8 mouse cellular contexts compared by ENCODE assay signal in genomic region chr9:56118582-56118981, GRCm38 (mm10). TPM values are rescaled to one million over a fixed set of nuclear protein-coding genes. Genes with fewer than 3 reads are reported as not detected.
DNase-seq lines count a peak whose midpoint lies in the region; ATAC-seq and TF ChIP-seq lines count a peak whose summit lies in the region.

No protein-coding gene starts in this region.

- no peaks in the 10 kb centered on the region for H3K27me3 ChIP-seq in forebrain, postnatal 0 days (ENCODE audit: insufficient read depth, low read length)
- H3K27me3 ChIP-seq in hindbrain, embryonic 12.5 days = no peaks in the 10 kb centered on the region; the same call in 1 of the 2 replicates

- peak overlapping the region; percentile 16 for H3K4me3 ChIP-seq in forebrain, postnatal 0 days (ENCODE audit: low read depth, low read length)
- peak overlapping the region; percentile 31 for H3K4me3 ChIP-seq in hindbrain, embryonic 12.5 days

- peak; percentile 81 for DNase-seq in MN1 (ENCODE audit: low spot score)
- peak; percentile 58 to 78 for DNase-seq in cerebellum, adult 18-20 months
- DNase-seq in forebrain, postnatal 0 days = peak; percentile 93
- peak; percentile 77 to 83 for DNase-seq in layer of hippocampus, postnatal 14 days (ENCODE audit: low spot score in 2 of 2)
- DNase-seq in lung, postnatal 10 days = peak; percentile 77
- DNase-seq in ovary, postnatal 36 days (ENCODE audit: low spot score) = peak; percentile 64
- peak; percentile 57 to 68 for DNase-seq in thymus, postnatal 36 days

- ATAC-seq in forebrain, postnatal 0 days = peak; percentile 91
- ATAC-seq in hindbrain, embryonic 12.5 days (ENCODE audit: low FRiP score) = peak; percentile 61

- H3K27ac ChIP-seq in forebrain, postnatal 0 days (ENCODE audit: low read depth, low read length) = no peak overlapping the region
- H3K27ac ChIP-seq in hindbrain, embryonic 12.5 days = no peak overlapping the region

- H3K4me2 ChIP-seq in forebrain, postnatal 0 days (ENCODE audit: low read depth) = peak overlapping the region; percentile 48
- H3K4me2 ChIP-seq in hindbrain, embryonic 12.5 days (replicated peaks) = peak overlapping the region; percentile 66

- peaks cover 6% of the 10 kb centered on the region for H3K4me1 ChIP-seq in forebrain, postnatal 0 days (ENCODE audit: insufficient read depth)
- H3K4me1 ChIP-seq in hindbrain, embryonic 12.5 days = peaks cover 10% of the 10 kb centered on the region

- no peaks in the 10 kb centered on the region for H3K36me3 ChIP-seq in forebrain, postnatal 0 days (ENCODE audit: insufficient read depth)
- H3K36me3 ChIP-seq in hindbrain, embryonic 12.5 days = no peaks in the 10 kb centered on the region

- H3K9ac ChIP-seq in forebrain, postnatal 0 days = no peak overlapping the region
- peak overlapping the region; percentile 53 for H3K9ac ChIP-seq in hindbrain, embryonic 12.5 days

- WGBS in forebrain, postnatal 0 days = 6% methylated on average over 14 of the region's 14 CpGs
- WGBS in hindbrain, embryonic 12.5 days = 6% methylated on average over 14 of the region's 14 CpGs

- H3K9me3 ChIP-seq in forebrain, postnatal 0 days (ENCODE audit: low read length) = no peaks in the 10 kb centered on the region
- no peaks in the 10 kb centered on the region for H3K9me3 ChIP-seq in hindbrain, embryonic 12.5 days (replicated peaks)

- peak; percentile 98 for TF ChIP-seq CTCF in forebrain, postnatal 0 days (IDR thresholded peaks at IDR 0.05; ENCODE audit: low read depth)

RNA-seq across cellular contexts. Expression of gene Pstpip1, which starts 28.8 kb away (rescaled TPM):
- total RNA-seq in forebrain, postnatal 0 days (2014; rRNA removed) = 1.5 and 3.0 TPM in 2 replicates
- polyA plus RNA-seq in forebrain, postnatal 0 days (2015; fragmentation: Nextera tagmentation; extraction: Ambion mirVana) = 0.92 and 1.0 TPM in 2 replicates
- polyA plus RNA-seq in hindbrain, embryonic 12.5 days (2016; fragmentation: Nextera tagmentation; extraction: Ambion mirVana) = 0.57 and 0.88 TPM in 2 replicates
- total RNA-seq in layer of hippocampus, postnatal 14 days (2021) = 1 to 10 TPM; 2.9 to 3.5 TPM

RNA-seq across cellular contexts. Expression of gene Tspan3, which starts 46.7 kb away (rescaled TPM):
- total RNA-seq in forebrain, postnatal 0 days (2014; rRNA removed) = 414 and 430 TPM in 2 replicates
- 642 and 649 TPM in 2 replicates for polyA plus RNA-seq in forebrain, postnatal 0 days (2015; fragmentation: Nextera tagmentation; extraction: Ambion mirVana)
- polyA plus RNA-seq in hindbrain, embryonic 12.5 days (2016; fragmentation: Nextera tagmentation; extraction: Ambion mirVana) = 495 and 515 TPM in 2 replicates
- total RNA-seq in layer of hippocampus, postnatal 14 days (2021) = 100 to 1,000 TPM; 378 to 389 TPM
